Mouse (Mus musculus): ENCODE measurements at regions not wholly inside any gene's neighbourhood (a gene's known extent, or its start where the extent isn't known, plus 50 kb on each side); places are given as distances from the start of the nearest gene placed in this dataset.

DNA sequence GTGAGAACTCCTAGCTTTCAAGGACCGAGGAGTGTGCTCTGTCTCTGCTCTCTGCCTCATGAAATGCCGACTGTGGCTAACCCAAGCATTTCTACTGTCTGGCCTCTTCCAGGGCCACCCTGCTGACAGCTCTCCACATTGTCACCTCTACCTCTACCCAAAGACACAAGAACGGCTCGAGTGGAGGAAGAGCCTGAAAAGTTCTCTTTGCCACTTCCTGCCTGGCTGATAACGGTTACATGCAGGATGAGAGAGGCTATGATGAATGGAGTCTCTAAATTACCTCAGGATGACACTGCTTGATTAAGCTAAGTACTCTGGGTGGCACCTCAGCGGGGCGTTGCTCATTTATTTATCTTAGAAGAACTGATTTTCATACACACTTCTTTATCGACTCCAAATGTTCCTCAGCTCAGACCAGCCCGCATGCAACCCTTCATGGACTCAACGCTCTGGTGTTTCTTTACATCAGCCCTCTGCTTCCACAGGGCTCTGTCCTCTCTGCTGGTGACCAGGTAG lies 230.0 kb upstream of the Sdk2 start:
- TF ChIP-seq POLR2A (IDR thresholded peaks at IDR 0.05; ENCODE audit: borderline replicate concordance, control insufficient read depth, low read depth, low read length) (no peak), CTCF (IDR thresholded peaks at IDR 0.05; ENCODE audit: control insufficient read depth, insufficient read depth, low read length) (no peak)
